Mouse (Mus musculus) left cerebral cortex, adult 18-20 months (tissue): ENCODE data around the gene Stat3. TPM values are rescaled to one million over a fixed set of nuclear protein-coding genes. Genes with fewer than 3 reads are reported as not detected.

ENCODE experiments used
- DNase-seq, 2 experiments: peaks; one replicate each; pipeline ENCODE4 v3.0.0; 2021 to 2022; ENCODE audit warnings: low spot score in 2 of 2, mixed read lengths in 1 of 2
- total RNA-seq, 2 experiments: library from RNA; stranded (reverse); gene quantifications; 2 replicates each; pipeline ENCODE4 v1.2.3; 2021

Gene Stat3
- total RNA-seq, 2 experiments from 2014 or later: 38.8 to 46.7 TPM

DNA sequence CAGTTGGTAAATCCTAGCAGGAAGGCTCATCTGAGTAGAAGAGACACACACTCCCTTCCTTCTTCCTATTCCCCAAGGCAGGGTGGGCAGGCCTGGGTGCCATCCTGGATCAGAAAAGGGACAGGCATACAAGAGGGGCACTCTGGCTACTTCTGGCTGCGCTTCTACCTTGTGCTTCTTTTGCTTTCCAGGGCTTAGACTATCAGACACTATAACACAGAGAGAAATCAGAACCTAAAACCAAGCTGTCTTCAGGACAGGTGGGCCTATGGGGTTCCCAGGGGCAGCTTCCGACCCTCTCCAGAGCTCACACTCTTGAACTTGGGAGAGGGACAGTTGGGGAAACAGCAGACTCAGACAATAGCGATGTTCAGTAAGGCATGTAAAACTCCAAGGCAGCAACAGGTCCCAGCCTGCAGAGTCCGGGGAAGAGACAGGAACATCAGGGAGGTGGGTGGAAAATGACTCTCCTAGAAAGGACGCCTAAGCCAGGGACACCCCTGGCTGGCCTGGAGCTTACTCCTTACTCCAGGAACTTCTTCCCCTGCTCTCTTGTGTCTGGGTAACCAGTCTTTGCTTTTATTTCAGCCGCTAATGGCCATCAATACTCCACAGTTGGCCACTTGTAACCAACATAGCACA lies 25.7 kb upstream of the Stat3 start:
- no peak for DNase-seq

DNA sequence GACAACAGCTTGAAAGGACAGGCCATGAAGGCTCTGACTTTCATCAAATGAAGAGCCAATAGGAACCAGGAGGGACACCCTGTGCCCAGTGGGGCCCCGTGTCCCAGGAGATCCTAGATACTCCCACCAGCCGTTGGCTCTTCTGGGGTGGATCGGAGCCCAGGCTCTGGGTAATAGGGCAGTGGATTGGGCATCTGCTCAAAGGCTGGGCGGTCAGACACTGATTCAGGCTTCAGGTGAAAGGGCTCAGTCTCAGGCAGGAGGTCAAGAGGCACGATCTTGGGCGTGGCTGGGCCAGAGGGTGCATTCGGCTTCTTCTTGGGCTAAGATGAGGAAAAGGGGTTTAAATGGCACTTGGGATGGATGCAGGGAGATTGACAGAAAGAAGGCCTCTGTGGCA lies 24.8 kb upstream of the Stat3 start:
- DNase-seq: no peak

DNA sequence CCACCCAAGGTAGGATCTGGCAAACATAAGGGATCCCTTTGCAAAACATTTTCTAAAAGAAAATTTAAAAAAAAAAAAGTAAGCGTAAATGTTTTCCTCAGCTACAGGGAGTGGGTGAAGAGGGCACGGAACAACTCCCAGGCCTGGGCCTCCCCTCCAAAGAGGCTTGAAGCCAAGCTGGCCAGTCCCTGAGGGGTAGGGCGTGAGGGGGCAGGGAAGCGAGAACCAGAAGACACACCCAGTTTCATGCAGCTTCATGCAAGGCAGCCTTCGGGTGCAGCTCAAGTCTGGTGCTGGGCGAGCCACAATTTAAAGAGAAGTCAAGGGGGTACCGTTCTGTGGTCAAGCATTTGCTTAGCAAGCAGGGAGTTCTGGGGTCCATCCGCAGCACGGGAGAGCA lies 24.3 kb upstream of the Stat3 start:
- no peak for DNase-seq

DNA sequence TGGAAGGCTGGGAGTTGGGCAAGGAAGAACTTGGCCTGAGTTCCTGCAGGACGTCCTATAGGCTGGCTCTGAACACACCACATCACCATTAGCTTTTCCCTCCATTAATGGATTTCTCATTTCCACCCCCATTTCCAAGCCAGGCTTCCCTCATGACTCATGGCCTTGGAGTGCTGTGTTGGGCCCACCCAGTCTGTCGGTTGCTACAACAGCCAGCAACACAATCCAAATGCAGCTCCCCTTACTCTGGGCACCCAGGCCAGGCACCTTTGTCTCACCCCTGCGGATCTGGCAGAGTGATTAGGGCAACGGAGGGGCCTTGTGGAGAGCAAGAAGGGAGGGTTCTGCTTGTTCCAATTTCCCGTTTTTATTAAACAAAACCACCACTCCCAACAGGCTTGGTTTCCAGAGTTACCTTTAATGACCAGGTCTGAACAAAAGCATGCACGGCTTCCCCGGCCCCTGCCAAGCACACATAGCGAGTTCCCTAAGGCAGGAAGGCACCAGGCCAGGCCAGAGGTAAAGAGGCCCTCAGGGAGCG lies 23.1 kb upstream of the Stat3 start:
- DNase-seq: no peak

DNA sequence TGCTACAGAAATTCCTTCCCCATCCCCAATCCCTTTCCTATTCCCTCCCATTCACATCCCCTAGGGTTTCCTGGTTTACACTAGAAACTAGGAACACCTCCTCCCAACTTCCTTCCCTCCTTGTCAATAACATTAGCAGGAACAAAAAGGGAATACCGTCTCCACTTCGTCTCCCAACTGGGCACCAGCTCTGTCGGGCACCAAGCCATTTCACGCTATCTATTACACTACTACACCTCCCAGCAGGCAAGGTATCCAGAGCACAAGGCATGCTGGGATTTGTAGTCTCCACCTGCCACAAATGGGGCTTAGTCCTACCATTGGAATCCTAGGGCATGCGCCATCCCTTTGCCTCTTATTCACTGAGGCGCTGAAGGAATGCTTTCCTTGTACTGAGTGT lies 21.2 kb upstream of the Stat3 start:
- DNase-seq: peak; percentile 29 to 50

DNA sequence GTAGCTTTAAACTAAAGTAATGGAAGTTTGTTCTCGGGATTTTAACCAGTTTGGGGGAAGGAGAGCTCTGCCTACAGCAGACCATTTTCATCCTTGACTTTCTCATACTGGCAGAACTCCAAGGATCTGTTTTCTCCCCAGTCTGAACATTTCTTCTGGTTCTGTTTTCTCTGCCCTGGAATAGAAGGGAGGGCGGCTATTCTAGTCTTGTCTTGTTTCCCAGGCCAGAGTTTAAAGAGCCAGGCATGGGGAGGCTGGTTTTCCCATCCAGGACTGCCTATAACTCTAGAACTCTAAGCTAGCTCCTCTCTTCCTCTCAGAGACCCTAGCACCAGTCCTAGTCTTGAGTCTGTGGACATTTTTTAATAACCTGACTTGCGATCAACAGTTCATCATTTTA lies 20.5 kb upstream of the Stat3 start:
- DNase-seq: no peak

DNA sequence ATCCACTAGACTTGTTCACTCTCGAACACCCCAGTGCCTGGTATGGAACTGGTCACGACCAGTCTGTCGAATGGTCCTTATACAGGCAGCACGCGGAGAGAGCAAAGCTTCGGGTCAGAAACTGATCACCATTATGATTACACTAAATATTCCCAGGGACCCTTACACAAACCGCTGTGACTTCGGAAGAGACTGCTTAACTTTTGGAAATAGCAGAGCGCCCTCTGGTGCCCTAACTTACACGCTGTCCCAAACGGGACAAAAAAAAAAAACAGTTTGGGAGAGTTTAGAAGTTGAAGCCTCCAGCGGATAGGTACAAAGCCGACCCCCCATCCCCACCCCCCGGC lies 20.1 kb upstream of the Stat3 start:
- peak; percentile 47 to 58 for DNase-seq

DNA sequence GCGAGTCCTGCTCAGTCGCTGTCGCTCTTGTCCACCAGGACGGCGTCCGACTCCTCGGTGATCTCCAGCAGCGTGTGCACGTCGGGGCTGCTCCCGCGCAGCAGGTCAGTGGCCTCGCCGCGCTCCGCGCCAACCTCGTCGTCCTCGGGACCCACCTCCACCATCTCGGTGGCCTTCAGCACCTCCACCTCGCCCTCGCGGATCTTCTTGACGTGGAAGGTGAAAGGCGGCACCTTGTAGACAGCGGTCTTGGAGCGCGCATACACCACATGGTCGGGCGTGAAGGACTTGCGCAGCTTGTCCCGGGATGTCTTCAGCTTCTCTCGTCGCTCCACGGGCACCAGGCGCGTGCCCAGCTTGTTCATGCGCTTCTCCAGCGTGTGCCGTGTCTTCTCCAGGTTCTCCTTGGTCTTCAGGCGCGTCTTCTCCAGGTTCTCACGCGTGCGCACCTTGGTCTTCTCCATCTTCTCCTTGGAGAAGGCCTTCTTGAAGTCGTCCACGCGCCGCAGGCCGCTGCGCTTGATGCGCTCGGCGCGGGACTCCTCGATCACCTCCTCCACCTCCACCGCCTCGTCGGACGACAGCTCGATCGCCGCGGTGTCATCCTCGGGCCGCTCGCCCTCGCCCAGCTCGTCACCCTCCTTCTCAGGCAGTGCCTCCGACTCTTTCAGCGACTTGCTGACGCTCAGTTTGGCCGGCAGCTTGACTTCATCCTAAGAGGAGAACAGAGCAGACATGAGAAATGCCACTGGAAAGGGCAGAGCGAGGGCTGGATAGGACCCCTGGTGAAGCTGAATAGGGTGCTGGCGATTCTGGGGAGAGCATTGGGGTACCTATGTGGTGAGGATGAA lies 19.5 kb upstream of the Stat3 start:
- peak in 1 of 2 experiments; percentile 12 for DNase-seq

DNA sequence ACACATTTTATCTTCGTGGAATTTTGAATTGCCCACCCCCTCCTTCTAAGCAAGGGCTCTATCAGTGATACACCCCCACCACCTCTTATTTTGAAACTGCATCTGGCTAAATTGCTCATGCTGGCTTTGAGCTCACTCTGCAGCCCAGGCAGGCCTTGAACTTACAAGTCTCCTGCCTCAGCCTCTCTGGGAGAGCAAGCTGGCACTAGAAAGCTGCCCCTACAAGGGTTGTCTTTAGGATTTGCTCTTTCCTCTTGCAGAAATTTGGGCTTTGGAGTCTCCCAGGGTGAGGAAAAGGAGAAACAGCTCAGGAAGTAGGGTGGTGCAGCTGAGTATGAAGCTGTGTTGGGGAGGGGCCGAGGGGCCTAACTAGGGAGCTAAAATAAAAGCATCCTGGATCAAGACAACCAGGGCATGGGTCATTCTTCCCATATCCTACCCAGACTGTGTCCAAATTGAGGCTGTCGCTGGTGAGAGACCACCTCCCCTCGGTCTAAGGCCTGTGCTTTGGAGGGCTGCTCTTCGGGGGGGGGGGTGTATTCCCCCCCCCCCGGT lies 18.7 kb upstream of the Stat3 start:
- no peak for DNase-seq

DNA sequence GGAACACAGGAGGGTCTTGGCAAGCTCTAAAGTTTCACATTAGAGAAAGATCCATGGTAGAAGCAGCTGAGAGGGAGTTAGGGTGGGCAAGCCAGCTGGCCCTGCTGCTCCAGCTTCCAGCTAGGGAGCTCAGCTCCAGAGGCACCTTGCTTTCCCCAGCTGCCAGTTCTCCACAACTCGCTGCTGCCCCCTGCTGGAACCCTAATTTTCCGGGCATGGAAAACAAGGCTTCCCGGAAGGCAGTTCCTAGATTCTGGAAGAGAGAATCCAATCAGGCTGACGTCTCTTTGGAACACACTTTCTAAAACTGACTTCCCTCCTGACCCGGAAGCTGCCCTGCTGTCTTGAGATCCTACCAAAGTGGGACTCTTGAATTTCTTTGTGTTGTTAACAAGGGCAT lies 17.9 kb upstream of the Stat3 start:
- DNase-seq: peak; percentile 92 to 99

DNA sequence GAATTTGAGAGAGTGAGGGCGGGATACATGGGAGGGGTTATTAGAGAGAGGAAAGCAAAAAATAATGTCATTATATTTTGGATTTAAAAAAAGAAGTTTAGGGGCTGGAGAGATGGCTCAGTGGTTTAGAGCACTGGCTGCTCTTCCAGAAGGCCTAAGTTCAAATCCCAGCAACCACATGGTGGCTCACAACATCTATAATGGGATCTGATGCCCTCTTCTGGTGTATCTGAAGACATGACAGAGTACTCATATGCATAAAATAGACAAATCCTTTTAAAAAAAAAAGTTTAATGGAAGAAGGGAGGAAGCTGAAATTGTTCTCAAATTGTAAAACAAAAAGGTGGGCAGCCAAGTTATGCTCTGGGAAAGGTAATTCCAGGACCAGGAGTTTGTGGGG lies 10.2 kb upstream of the Stat3 start:
- no peak for DNase-seq

DNA sequence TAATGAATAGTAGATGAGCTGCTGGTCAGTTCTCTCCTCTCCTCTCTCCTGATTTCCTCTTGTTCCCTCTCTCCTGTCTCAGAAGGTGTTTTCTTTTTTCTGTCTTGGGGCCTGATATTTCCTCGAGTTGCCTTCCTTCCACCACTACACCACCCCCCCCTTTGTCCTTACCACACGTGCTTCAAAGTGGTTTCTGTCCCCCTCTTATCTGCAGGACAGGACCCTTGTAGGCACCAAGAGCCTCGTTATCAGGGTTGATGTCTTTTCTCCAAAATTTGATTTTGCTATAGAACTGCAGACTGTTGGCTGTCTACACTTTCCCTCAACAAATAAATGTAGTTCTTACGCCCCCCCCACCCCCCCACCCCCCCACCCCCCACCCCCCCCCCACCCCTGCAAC lies 9.0 kb upstream of the Stat3 start:
- DNase-seq: no peak

DNA sequence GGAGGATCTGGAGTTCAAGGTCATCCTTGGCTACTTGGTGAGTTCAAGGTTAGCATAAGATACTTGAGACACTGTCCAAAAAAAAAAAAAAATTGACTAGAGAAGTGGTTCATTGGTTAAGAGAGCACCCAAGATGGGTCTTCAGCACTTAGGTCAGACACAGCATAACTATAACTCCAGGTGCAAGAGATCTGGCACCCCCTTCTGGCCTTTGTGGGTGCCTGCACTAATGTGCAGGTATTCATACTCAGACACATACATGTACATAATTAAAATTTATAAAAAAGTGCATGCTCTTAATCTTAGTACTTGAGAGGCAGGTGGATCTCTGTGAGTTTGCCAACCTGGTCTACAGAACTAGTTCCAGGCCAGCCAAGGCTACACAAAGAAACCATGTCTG lies 8.2 kb upstream of the Stat3 start:
- DNase-seq: no peak

DNA sequence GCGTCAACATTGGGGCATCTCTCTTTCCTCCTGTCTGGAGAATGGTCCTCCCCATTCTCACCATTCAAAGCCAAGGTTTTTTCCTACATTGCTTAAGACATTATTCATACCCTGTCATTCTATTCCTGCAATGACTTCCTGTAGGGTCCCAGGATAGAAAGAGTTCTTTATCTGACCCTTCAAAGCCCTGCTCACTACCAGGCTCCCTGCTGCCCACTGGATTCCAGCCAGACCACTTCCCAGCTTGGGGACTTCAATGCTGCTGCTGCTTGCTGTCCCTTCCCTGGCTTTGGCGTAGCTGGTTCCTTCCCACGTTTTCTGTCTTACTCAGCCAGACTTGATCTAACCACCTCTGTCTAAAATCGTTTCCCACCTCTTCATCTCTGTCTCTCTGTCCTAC lies 7.5 kb upstream of the Stat3 start:
- no peak for DNase-seq

DNA sequence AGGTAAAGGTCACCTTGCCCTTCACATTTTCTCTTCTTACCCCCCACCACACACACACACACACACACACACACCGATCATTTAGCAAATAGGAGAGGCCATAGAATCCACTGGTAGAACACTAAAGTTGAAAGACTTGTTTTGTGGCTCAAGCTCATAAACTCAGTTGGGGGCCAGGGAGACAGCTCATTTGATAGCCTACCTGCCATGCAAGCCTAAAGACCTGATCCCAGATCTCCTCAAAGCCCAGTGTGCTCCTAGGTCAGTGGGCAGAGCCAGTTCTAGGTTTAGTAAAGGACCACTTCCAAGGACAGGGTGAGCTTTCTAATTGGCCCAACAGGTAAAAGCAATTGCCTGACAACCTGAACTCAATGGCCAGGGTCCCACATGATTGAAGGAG lies 3.0 kb upstream of the Stat3 start:
- DNase-seq: no peak

DNA sequence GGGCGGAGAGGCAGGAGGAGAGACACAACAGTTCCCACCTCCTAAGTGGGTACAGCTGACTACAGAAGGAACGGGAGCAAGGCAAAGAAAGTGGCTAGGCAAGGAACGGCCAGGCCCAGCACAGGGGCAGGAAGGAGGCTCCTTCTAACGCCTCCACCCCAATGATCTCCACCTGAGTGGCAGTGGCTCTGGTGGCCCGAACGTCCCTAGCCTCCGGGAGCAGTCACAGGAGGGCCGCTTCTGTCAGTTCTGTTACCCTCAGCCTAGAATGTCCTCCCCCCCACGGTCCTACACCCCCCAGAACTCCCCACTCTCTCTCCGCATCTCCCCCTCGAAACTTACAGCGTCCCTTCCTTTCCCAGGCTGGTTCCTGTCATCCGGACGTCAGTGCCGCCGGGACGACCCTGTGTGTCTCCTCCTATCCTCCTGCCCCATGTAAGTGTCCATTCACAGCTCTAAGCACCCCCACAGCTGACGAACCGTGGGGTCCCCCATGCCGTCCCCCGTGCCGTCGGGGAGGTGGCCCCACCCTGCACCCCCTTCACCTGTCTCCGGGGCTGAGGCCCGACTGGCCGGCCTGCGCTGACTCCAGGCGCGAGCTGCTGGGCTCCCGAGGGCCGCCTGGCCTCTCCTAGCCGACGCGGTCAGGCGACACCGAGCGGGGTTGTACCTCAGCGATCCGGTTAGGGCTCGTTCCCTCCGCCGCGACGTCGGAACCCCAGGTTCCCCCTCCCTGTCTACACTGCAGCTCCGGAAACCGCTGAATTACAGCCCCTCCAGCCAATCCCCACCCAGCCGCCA lies 429 bp downstream of the Stat3 start:
- DNase-seq: peak in 1 of 2 experiments; percentile 8

DNA sequence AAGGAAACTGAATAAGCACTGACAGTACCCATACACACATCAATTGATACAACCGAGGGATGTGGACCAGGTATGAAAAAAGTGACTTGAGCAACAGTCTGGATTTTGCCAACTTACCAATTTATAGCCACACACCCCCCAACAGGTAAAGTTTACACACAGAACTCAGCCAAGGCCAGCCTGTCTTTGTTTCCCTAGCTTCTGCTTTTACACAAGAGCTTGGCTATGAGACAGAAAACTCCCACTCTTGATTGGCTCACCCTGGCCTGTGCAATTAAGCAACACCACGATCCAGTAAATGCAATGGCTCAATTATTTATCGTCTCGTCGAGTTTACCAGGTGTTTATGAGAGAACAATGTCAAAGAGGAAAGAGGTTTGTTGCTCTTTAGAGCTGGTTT lies 1.2 kb downstream of the Stat3 start:
- DNase-seq: no peak

DNA sequence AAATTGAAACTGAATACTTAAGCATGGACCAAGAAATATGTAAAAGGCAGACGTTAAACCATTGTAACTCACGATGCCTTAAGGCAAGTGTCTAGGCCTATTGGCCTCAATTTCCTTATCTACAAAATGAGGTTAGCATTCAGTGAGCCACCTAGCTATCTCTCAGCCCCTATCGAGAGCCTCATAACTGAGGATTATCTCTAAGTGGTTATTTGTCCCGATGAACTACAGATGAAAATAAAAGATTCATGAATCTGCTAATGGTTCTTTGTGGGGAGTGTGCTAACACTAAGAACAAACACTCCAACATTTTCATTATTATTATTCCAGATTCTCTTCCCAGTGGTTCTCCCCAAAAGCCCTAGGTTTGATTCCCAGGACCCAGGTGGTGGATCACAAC lies 2.0 kb downstream of the Stat3 start:
- DNase-seq: no peak

DNA sequence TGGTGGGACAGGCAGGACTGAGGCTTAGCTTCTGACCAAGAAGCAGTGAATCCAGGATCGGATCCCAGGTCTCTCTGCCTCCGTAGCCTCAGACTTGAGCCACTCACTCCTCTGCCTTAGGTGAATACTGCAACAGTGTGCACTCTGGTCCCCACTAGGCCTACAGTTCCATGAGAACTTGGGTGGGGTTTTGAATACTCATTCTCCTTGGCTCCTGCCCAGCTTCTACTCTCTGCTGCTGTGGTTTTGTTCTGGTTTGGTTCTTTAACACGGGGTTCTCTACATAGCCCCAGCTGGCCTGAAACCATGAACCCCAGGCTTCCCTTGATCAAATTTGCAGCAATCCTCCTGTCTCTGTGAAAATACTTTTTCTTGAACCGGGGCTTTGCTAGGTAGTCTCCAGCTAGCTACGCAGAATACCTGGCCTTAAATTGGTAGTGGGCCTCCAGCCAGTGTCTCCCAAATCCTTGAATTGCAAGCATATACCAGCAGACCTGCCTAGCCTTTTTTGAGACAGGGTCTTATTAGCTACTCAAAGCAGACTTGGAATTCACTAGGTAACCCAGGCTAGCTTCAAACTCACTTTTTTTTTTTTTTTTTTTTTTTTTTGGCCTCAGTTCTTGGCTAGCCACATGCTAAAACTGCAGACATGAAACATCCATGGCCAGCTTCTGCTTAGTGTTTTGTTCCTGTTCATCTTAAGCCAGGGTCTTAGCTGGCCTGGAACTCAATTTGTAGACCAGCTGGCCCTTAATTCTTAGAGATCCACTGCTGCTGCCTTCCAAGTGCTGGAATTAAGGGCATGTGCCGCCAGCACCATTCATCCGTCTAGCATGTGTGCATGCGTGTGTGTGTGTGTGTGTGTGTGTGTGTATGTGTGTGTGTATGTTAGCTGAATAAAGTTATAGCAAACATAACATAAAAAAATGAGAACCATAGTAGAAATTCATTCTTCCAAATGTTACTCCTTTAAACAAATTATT lies 3.7 kb downstream of the Stat3 start:
- DNase-seq: no peak

DNA sequence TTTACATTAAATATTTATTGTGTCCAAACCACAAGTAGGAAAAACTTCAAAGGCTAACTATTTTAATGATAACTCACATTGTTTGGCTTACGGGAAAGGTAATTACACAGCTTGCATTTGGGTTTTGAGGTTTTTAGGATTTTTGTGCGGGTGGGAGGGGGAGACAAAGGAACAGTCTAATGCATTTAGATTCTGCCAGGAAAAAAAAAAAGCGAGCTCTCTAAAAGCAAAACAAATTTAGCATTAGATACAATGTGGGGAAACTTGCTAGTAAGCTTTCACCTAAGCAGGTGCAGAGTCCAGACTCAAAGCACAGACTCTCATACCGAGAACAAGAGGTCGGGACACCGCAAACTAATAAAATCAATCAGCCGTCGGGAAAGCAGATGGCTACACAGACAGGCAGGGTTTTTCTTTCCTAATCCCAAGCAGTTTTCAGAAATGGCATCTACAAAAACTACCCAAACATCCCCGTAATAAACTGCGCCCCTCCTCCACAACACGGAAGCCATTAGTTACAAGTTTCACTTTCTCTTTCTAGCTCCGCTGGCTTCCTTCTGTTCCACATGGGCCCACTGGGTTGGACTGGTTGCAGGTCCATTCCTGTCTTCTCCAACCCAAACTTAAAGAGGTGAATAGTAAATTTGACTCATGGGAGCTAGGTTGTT lies 8.0 kb downstream of the Stat3 start:
- no peak for DNase-seq
